Mouse (Mus musculus) hindbrain, embryonic 12.5 days (tissue): ENCODE data around the gene Smad3. TPM values are rescaled to one million over a fixed set of nuclear protein-coding genes. Genes with fewer than 3 reads are reported as not detected.

Experiments used
- ATAC-seq: fragments of 200-750 bp; cut with Nextera tagmentation; 2 replicates; pipeline ENCODE4 v1.8.0; 2017; ENCODE audit warnings: moderate TSS enrichment; ENCODE audit not compliant: low FRiP score
- H3K27ac ChIP-seq: fragments of 300-500 bp; sonication (generic); 2 replicates; pipeline ENCODE4 v1.5.1; 2016; ENCODE audit warnings: mild to moderate bottlenecking
- H3K27me3 ChIP-seq: fragments of 300-500 bp; sonication (generic); 2 replicates; pipeline ENCODE4 v1.6.1; 2016; ENCODE audit warnings: mild to moderate bottlenecking
- H3K36me3 ChIP-seq: fragments of 300-500 bp; sonication (generic); 2 replicates; pipeline ENCODE4 v1.6.1; 2016; ENCODE audit warnings: mild to moderate bottlenecking
- H3K4me1 ChIP-seq: fragments of 300-500 bp; sonication (generic); 2 replicates; pipeline ENCODE4 v1.6.1; 2016
- H3K4me2 ChIP-seq: fragments of 300-500 bp; sonication (generic); replicated peaks from 2 replicates; pipeline ENCODE4 v1.6.1; 2016; ENCODE audit warnings: mild to moderate bottlenecking
- H3K4me3 ChIP-seq: fragments of 300-500 bp; sonication (generic); 2 replicates; pipeline ENCODE4 v1.5.1; 2016; ENCODE audit warnings: mild to moderate bottlenecking
- H3K9ac ChIP-seq: fragments of 300-500 bp; sonication (generic); 2 replicates; pipeline ENCODE4 v1.6.1; 2016; ENCODE audit warnings: mild to moderate bottlenecking, moderate library complexity
- H3K9me3 ChIP-seq: fragments of 300-500 bp; sonication (generic); replicated peaks from 2 replicates; pipeline ENCODE4 v1.6.1; 2016; ENCODE audit warnings: mild to moderate bottlenecking
- WGBS: fragments of 180-500 bp; shearing (Covaris S2); methylation state at CpG from one replicate; pipeline ENCODE4 v1.1.7; 2016; 5-methylcytosine and 5-hydroxymethylcytosine counted together
- polyA plus RNA-seq: library from polyadenylated mRNA; unstranded; fragments of >200 nt; fragmentation: Nextera tagmentation; extraction: Ambion mirVana; gene quantifications from 2 replicates; pipeline ENCODE4 v1.2.1, GENCODE M21; 2016

Smad3 gene
- polyA plus RNA-seq, 1 experiment from 2014 or later, result 25.4 TPM

DNA sequence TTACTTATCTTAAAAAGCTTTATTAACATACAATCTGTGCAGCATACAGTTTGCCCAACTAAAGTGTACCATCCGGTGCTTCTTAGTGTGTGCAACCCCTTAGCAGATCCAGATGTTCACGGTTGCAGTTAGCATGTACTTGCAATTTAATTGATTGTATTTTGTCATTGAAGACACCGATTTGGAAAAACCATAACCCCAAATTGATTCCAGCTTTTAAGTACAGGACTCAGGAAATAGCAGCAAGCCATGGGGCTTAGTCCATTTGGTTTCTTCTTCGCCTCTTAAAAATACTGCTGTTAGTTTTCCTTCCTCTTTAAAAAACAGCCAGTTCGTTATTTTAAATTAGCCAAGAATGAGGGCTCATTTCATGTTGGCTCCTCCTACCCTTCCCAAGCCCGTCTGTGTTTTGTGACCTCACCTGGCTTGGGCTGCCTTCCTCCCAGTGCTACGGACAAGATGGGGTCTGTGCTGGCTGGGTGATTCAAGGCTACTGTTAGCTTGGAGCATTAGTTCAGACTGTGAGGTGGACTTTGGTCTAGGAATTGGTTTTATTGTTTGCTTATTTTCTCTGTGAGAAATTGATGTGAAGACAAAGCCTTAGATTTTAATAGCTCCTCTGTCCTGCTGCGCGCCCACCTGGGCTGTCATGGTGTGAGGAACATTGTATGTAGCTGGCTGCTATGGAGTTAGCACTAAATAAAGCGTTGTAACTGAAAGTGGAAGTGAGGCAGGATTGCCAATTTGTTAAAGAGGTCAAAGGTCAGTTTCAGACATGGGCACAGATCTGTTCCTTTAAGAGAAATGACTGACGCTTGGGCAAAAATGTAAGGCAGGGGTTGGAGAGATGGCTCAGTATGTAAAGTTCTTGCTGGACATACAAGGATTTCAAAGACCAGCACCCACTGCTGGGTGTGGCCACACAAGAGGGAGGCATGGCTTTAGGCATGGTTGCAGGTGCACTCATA, 143.5 kb downstream of the Smad3 start:
- ATAC-seq, result no peak
- H3K27ac ChIP-seq, result no peak overlapping the region
- H3K4me1 ChIP-seq, result peaks cover 40% of the 10 kb centered on the region
- no peak overlapping the region for H3K4me3 ChIP-seq
- no peaks in the 10 kb centered on the region for H3K9me3 ChIP-seq
- no peak overlapping the region for H3K4me2 ChIP-seq
- WGBS, result 84% methylated on average over 11 of the region's 11 CpGs
- no peak overlapping the region for H3K9ac ChIP-seq
- H3K36me3 ChIP-seq, result peaks cover 22% of the 10 kb centered on the region
- no peaks in the 10 kb centered on the region for H3K27me3 ChIP-seq

DNA sequence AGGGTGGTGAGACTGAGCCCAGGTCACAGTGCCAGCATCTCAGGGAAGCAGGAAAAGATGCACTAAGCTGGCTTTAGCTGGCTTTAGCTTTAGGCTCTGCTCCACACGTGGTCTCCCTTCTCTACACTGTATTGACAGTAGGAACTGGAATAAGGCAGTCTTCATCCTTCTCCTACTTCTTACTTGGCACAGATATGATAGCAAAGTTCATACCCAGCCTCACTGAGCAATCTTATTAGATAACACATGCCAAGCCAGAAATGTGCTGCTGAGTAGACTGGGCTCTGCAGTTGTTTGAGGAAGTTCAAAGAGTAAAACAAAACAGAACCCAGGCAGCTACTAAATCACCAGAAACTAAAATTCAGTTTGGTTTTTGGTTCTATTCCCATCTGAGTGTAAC, 144.2 kb downstream of the Smad3 start:
- Histone ChIP-seq H3K4me1 (peaks cover 41% of the 10 kb centered on the region), H3K36me3 (peaks cover 17% of the 10 kb centered on the region), H3K4me2 (no peak overlapping the region; the same call in 1 of the 2 replicates), H3K4me3 (no peak overlapping the region), H3K27me3 (no peaks in the 10 kb centered on the region), H3K9ac (0 out of 2 replicates have a peak overlapping the region, but pooled peaks have one; percentile 50), H3K27ac (no peak overlapping the region), H3K9me3 (no peaks in the 10 kb centered on the region)
- ATAC-seq, result peak; percentile 26; the same call in 1 of the 2 replicates
- WGBS, result 40% methylated on average over 1 of the region's 1 CpGs

DNA sequence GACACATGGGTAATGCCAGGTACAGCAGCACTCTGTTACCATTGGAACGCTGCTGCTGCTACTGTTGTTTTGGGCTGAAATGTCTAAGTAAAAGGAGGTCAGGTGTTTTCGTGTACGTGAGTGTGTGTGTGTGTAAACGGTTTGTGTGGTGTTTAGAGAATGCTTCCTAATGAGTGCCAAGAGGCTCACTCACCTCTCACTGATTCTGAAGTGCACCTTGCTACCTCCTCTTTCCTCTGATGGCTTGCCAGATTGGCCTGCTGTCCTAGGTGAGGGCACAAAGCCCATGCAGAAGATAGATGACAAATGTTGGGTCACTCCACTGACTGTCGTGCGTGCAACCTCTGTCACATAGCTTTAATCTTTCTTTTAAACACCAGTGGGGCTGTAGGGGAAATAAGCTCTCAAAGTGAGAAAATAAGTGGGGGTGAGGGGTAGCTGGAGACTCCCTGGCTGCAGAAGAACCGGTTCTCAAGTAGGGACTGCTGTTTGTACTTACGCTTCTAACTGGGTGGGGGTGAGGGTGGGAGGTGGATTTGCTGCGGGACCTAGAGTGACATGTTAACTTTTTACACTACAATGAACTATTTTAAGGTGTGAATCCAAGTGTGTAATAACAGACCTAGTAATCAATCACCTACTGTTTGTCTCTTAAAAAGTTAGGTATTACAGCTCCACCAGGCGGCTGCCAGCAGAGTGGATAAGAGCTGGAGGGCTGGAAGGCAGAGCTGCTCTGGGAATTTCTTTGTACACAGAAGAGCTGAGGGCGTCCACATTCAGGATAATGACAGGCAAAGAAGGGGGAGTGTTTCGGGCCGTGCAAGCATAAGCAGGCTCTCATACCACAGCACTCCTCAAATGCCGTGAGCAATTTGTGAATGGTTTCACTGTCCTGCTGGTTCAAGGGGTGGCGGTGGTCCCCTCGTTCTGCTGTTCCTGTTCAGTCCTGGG, 145.0 kb downstream of the Smad3 start:
- Histone ChIP-seq H3K4me1 (peaks cover 41% of the 10 kb centered on the region), H3K9ac (0 out of 2 replicates have a peak overlapping the region, but pooled peaks have one; percentile 50), H3K36me3 (peaks cover 11% of the 10 kb centered on the region), H3K9me3 (no peaks in the 10 kb centered on the region), H3K27ac (no peak overlapping the region), H3K4me2 (peak overlapping the region; percentile 1; the same call in 1 of the 2 replicates), H3K27me3 (no peaks in the 10 kb centered on the region), H3K4me3 (no peak overlapping the region)
- WGBS, result 45% methylated on average over 16 of the region's 16 CpGs
- peak; percentile 76 for ATAC-seq

- Histone ChIP-seq H3K4me2 (no peak overlapping the region), H3K27ac (no peak overlapping the region), H3K4me1 (peaks cover 41% of the 10 kb centered on the region), H3K4me3 (no peak overlapping the region), H3K9ac (no peak overlapping the region), H3K36me3 (peaks cover 4% of the 10 kb centered on the region), H3K9me3 (no peaks in the 10 kb centered on the region), H3K27me3 (no peaks in the 10 kb centered on the region)
- 61% methylated on average over 5 of the region's 5 CpGs for WGBS
- no peak for ATAC-seq
Measured at GRCm38 (mm10) chr9:63611967-63612366, 145.8 kb downstream of the Smad3 start.

DNA sequence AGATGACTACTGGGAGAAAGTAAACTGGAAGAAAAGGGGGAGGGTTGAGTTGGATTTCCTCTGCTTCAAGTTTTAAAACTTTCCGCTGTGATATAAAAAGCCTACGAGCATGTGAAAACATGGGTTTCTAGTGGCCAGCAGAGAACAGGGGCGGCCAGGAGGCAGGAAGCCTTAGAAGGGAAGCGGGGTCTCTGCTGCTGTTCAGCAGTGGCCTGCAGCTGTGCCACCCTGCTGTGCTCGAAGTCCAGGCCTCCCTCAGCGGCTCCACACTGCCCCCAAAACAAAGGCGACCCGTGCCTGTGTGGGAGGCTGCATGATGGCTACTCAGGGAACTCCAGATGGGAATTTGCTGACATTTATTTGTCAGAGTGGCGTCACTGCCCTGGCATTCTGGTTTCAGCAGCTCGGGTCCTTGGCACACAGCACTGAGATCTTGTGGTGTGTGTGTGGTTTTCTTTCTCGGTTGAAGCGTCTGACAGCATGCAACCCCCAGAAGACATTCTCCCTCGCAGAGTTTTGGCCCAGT, 146.9 kb downstream of the Smad3 start:
- peaks cover 38% of the 10 kb centered on the region for H3K4me1 ChIP-seq
- H3K4me3 ChIP-seq, result no peak overlapping the region
- H3K4me2 ChIP-seq, result peak overlapping the region; percentile 23

DNA sequence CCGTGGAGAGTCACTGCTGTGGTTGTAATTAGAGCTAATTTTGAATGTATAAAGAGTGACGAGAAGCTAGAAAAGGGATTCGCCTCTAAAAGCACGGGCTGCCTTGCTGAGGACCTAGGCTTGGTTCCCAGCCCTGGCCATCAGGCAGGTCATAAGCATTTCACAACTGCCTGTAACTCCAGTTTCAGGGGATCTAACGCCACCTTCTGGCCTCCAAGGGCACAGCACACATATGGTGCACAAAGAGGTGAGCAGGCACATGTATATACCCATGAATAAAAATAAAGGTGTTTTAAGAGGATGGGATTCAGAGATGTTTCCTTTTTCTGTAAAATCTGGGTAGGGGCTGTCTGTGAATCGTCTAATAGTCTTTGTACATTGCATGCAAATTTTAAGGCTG, 147.6 kb downstream of the Smad3 start:
- ATAC-seq, result no peak
- H3K9me3 ChIP-seq, result no peaks in the 10 kb centered on the region
- H3K4me1 ChIP-seq, result peaks cover 41% of the 10 kb centered on the region
- WGBS, result 87% methylated on average over 6 of the region's 6 CpGs
- no peak overlapping the region for H3K27ac ChIP-seq
- H3K9ac ChIP-seq, result no peak overlapping the region
- no peak overlapping the region for H3K4me3 ChIP-seq
- H3K36me3 ChIP-seq, result no peaks in the 10 kb centered on the region
- no peak overlapping the region for H3K4me2 ChIP-seq
- H3K27me3 ChIP-seq, result no peaks in the 10 kb centered on the region

More for the DNA sequence above, 146.9 kb downstream of the Smad3 start:
- 13% methylated on average over 13 of the region's 13 CpGs for WGBS
- Histone ChIP-seq H3K9me3 (no peaks in the 10 kb centered on the region), H3K9ac (no peak overlapping the region), H3K27ac (peak overlapping the region; percentile 64; the same call in 1 of the 2 replicates), H3K27me3 (no peaks in the 10 kb centered on the region), H3K36me3 (no peaks in the 10 kb centered on the region)
- no peak for ATAC-seq

- no peak overlapping the region for H3K27ac ChIP-seq
- no peak overlapping the region for H3K4me3 ChIP-seq
- no peaks in the 10 kb centered on the region for H3K9me3 ChIP-seq
- H3K36me3 ChIP-seq, result no peaks in the 10 kb centered on the region
- no peaks in the 10 kb centered on the region for H3K27me3 ChIP-seq
- ATAC-seq, result no peak
- no peak overlapping the region for H3K9ac ChIP-seq
- no peak overlapping the region for H3K4me2 ChIP-seq
- WGBS, result 100% methylated on average over 2 of the region's 2 CpGs
- peaks cover 42% of the 10 kb centered on the region for H3K4me1 ChIP-seq
Measured at GRCm38 (mm10) chr9:63609776-63610175, 148.0 kb downstream of the Smad3 start.

- 68% methylated on average over 8 of the region's 8 CpGs for WGBS
- H3K27me3 ChIP-seq, result no peaks in the 10 kb centered on the region
- H3K9ac ChIP-seq, result no peak overlapping the region
- no peak for ATAC-seq
- H3K4me2 ChIP-seq, result no peak overlapping the region
- H3K9me3 ChIP-seq, result no peaks in the 10 kb centered on the region
- H3K27ac ChIP-seq, result no peak overlapping the region
- peaks cover 44% of the 10 kb centered on the region for H3K4me1 ChIP-seq
- no peaks in the 10 kb centered on the region for H3K36me3 ChIP-seq
- H3K4me3 ChIP-seq, result no peak overlapping the region
Measured at GRCm38 (mm10) chr9:63609246-63609645, 148.5 kb downstream of the Smad3 start.

DNA sequence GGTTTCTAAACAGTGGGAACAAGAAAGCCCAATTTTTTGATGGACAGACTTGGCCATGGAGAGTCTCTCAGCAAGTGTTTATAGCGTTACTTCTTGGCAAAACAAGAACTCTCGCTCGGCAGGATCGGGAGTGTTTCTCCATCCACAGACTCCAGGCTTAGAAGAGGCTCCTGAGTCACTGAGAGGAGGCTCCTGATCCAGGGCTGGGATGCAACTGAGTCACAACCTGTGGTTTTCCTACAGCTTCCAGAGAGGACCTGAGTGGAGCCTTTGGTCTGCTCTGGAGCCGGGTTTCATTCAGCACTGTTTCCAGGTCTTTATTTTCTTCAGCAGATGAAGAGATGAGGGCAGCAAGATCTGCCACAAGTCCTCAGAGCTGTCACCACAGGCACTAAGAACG, 149.8 kb downstream of the Smad3 start:
- ATAC-seq, result no peak
- Histone ChIP-seq H3K36me3 (no peaks in the 10 kb centered on the region), H3K4me3 (no peak overlapping the region), H3K9me3 (no peaks in the 10 kb centered on the region), H3K27me3 (no peaks in the 10 kb centered on the region), H3K4me2 (no peak overlapping the region), H3K9ac (no peak overlapping the region), H3K4me1 (peaks cover 49% of the 10 kb centered on the region), H3K27ac (no peak overlapping the region)
- 77% methylated on average over 6 of the region's 6 CpGs for WGBS

DNA sequence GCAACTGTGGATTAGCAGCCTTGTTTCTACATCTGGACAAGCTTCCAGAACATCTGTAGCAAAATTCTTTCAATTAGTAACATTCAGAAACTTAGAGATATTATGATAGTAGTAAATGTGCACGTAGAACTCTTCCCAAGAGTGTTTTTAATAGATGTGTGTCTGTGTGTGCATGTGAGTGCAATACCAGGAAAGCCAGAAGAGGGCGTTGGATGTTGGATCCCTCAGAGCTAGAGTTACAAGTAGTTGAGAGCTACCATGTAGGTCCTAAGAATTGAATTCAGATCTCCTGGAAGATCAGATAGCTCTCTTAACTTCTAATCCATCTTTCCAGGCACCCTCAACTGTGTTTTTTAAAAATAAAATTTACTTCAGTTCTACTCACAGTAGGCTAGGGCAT, 151.2 kb downstream of the Smad3 start:
- H3K9ac ChIP-seq, result no peak overlapping the region
- H3K36me3 ChIP-seq, result no peaks in the 10 kb centered on the region
- no peak for ATAC-seq
- H3K27me3 ChIP-seq, result no peaks in the 10 kb centered on the region
- H3K4me2 ChIP-seq, result no peak overlapping the region
- H3K9me3 ChIP-seq, result no peaks in the 10 kb centered on the region
- H3K4me1 ChIP-seq, result peaks cover 37% of the 10 kb centered on the region
- 66% methylated on average over 2 of the region's 2 CpGs for WGBS
- no peak overlapping the region for H3K27ac ChIP-seq
- no peak overlapping the region for H3K4me3 ChIP-seq

- no peaks in the 10 kb centered on the region for H3K36me3 ChIP-seq
- peak overlapping the region; percentile 93; the same call in 1 of the 2 replicates for H3K4me3 ChIP-seq
- H3K4me2 ChIP-seq, result peak overlapping the region; percentile 69; the same call in 1 of the 2 replicates
- 66% methylated on average over 6 of the region's 6 CpGs for WGBS
- no peaks in the 10 kb centered on the region for H3K27me3 ChIP-seq
- H3K4me1 ChIP-seq, result peaks cover 19% of the 10 kb centered on the region
- H3K9me3 ChIP-seq, result no peaks in the 10 kb centered on the region
- 0 out of 2 replicates have a peak overlapping the region, but pooled peaks have one; percentile 9 for H3K9ac ChIP-seq
- no peak for ATAC-seq
- H3K27ac ChIP-seq, result no peak overlapping the region
Measured at GRCm38 (mm10) chr9:63603849-63604248, 153.9 kb downstream of the Smad3 start.
